Mouse (Mus musculus) intestine, postnatal 0 days (tissue): ENCODE data around the gene Egln2. TPM values are rescaled to one million over a fixed set of nuclear protein-coding genes. Genes with fewer than 3 reads are reported as not detected.

ENCODE experiments used
- ATAC-seq: fragments of 200-750 bp; cut with Nextera tagmentation; 2 replicates; pipeline ENCODE4 v1.8.0; 2017; ENCODE audit warnings: mild to moderate bottlenecking, moderate TSS enrichment, moderate library complexity
- H3K27ac ChIP-seq: fragments of 300-500 bp; sonication (generic); 2 replicates; pipeline ENCODE4 v1.5.1; 2014; ENCODE audit warnings: mild to moderate bottlenecking, low read depth, low read length, moderate library complexity
- H3K27me3 ChIP-seq: fragments of 300-500 bp; sonication (generic); replicated peaks from 2 replicates; pipeline ENCODE4 v1.6.1; 2014; ENCODE audit warnings: low read length, mixed read lengths; ENCODE audit not compliant: control insufficient read depth, insufficient read depth
- H3K36me3 ChIP-seq: fragments of 300-500 bp; sonication (generic); 2 replicates; pipeline ENCODE4 v1.6.1; 2014; ENCODE audit warnings: mild to moderate bottlenecking, moderate library complexity; ENCODE audit not compliant: control insufficient read depth, insufficient read depth
- H3K4me1 ChIP-seq: fragments of 300-500 bp; sonication (generic); replicated peaks from 2 replicates; pipeline ENCODE4 v1.6.1; 2014; ENCODE audit warnings: antibody characterized with exemption, low read length, mixed read lengths; ENCODE audit not compliant: control insufficient read depth, insufficient read depth
- H3K4me2 ChIP-seq: fragments of 300-500 bp; sonication (generic); replicated peaks from 2 replicates; pipeline ENCODE4 v1.6.1; 2014; ENCODE audit warnings: low read depth, mild to moderate bottlenecking, moderate library complexity
- H3K4me3 ChIP-seq: fragments of 300-500 bp; sonication (generic); 2 replicates; pipeline ENCODE4 v1.5.1; 2014; ENCODE audit warnings: low read depth, low read length
- H3K9ac ChIP-seq: fragments of 300-500 bp; sonication (generic); 2 replicates; pipeline ENCODE4 v1.6.1; 2014; ENCODE audit warnings: mild to moderate bottlenecking, low read depth, low read length
- H3K9me3 ChIP-seq: fragments of 300-500 bp; sonication (generic); 2 replicates; pipeline ENCODE4 v1.6.1; 2016; ENCODE audit warnings: mixed run types; ENCODE audit not compliant: control insufficient read depth
- CTCF ChIP-seq: sonication (generic); IDR thresholded peaks from 2 replicates; pipeline ENCODE4 v1.5.1; 2016; ENCODE audit warnings: low read depth, mild to moderate bottlenecking, control low read depth, antibody characterized with exemption, moderate library complexity
- WGBS: fragments of 180-500 bp; shearing (Covaris S2); extraction: QIAGEN DNeasy Blood & Tissue Kit; methylation state at CpG from one replicate; pipeline ENCODE4 v1.1.7; 2014; 5-methylcytosine and 5-hydroxymethylcytosine counted together
- polyA plus RNA-seq: library from polyadenylated mRNA; unstranded; fragments of >200 nt; fragmentation: Nextera tagmentation; extraction: Ambion mirVana; gene quantifications from 2 replicates; pipeline ENCODE4 v1.2.1, GENCODE M21; 2015

The Egln2 gene
- polyA plus RNA-seq, 1 experiment from 2014 or later: 64.0 TPM

GRCm38 (mm10) chr7:27167475-27168094 lies 983 bp upstream of the Egln2 start:
- Histone ChIP-seq H3K4me2 (peak overlapping the region; percentile 77), H3K9me3 (no peaks in the 10 kb centered on the region), H3K27me3 (no peaks in the 10 kb centered on the region), H3K9ac (peak overlapping the region; percentile 86), H3K4me3 (peak overlapping the region; percentile 75), H3K27ac (peak overlapping the region; percentile 99), H3K36me3 (peaks cover 36% of the 10 kb centered on the region), H3K4me1 (peaks cover 10% of the 10 kb centered on the region)
- WGBS: 71% methylated on average over 11 of the region's 11 CpGs
- no peak for ATAC-seq
- TF ChIP-seq CTCF: no peak

DNA sequence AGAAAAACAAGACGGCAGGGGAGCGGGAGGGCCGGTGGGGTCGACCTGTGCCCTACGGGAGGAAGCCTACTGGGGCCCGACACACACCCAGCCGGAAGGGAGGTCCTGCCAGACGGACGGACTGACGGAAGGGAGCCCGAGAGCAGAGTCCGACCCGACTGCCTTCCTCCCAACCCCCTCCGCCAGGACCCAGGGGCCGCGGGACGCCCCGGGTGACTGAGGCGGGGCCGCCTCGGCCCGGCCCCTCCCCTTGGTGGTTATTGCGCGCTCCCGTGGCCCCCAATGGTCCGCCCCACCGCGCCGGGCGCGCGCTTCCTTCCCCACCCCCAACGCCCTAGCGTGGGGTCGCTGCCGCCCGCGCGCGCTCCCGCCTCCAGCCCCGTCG lies 381 bp downstream of the Egln2 start:
- Histone ChIP-seq H3K9me3 (no peaks in the 10 kb centered on the region), H3K27me3 (no peaks in the 10 kb centered on the region), H3K36me3 (peaks cover 25% of the 10 kb centered on the region; the same call in 1 of the 2 replicates), H3K4me1 (peaks cover 10% of the 10 kb centered on the region), H3K4me3 (peak overlapping the region; percentile 75), H3K27ac (peak overlapping the region; percentile 99), H3K9ac (peak overlapping the region; percentile 86), H3K4me2 (peak overlapping the region; percentile 77)
- peak; percentile 86 for ATAC-seq
- no peak for TF ChIP-seq CTCF
- WGBS: 1% methylated on average over 29 of the region's 43 CpGs

- ATAC-seq: no peak
- TF ChIP-seq CTCF: no peak
These were observed 906 bp downstream of the Egln2 start for GRCm38 (mm10) chr7:27165696-27166095.

DNA sequence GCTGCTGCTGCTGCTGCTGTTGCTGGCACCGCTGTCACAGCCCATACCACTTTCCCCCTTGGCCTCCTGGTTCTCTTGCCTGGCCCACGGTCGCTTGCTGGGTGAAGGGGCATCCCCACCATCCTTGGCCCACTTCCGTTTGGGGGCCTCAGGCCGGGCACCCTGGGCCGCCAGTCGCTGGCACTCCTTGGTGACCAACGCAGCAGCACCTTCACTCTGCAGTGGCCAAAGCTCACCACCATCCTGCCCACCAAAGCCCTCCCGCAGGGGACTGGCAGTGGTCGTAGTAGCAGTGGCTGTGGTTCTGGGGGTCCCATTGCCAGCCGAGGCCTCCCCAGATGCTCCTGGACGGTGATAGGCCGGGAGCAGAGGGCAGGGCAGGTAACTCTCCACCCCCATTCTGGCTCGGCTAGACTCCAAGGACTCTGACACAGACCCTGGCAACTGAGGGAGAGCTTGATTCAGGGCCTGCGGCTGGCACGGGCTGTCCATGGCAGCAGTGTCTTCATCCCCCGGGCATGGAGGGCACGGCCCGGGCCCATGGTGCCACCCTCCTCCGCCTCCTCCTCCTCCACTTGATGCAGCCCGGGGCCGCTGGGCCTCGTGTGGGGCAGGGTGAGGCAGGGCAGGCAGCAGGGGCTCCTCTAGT lies 1.5 kb downstream of the Egln2 start:
- H3K36me3 ChIP-seq: peaks cover 18% of the 10 kb centered on the region; the same call in 1 of the 2 replicates
- WGBS: 56% methylated on average over 23 of the region's 23 CpGs
- TF ChIP-seq CTCF: no peak
- H3K9me3 ChIP-seq: no peaks in the 10 kb centered on the region
- peak overlapping the region; percentile 77 for H3K4me2 ChIP-seq
- H3K9ac ChIP-seq: peak overlapping the region; percentile 86
- peak overlapping the region; percentile 99; the same call in 1 of the 2 replicates for H3K27ac ChIP-seq
- ATAC-seq: no peak
- peak overlapping the region; percentile 75 for H3K4me3 ChIP-seq
- no peaks in the 10 kb centered on the region for H3K27me3 ChIP-seq
- peaks cover 14% of the 10 kb centered on the region for H3K4me1 ChIP-seq

More at GRCm38 (mm10) chr7:27165696-27166095, 906 bp downstream of the Egln2 start:
- 1% methylated on average over 8 of the region's 8 CpGs for WGBS
- peaks cover 10% of the 10 kb centered on the region for H3K4me1 ChIP-seq
- peak overlapping the region; percentile 77 for H3K4me2 ChIP-seq
- no peaks in the 10 kb centered on the region for H3K9me3 ChIP-seq
- peak overlapping the region; percentile 99 for H3K27ac ChIP-seq
- peaks cover 19% of the 10 kb centered on the region; the same call in 1 of the 2 replicates for H3K36me3 ChIP-seq
- H3K9ac ChIP-seq: peak overlapping the region; percentile 86
- H3K4me3 ChIP-seq: peak overlapping the region; percentile 75
- no peaks in the 10 kb centered on the region for H3K27me3 ChIP-seq

DNA sequence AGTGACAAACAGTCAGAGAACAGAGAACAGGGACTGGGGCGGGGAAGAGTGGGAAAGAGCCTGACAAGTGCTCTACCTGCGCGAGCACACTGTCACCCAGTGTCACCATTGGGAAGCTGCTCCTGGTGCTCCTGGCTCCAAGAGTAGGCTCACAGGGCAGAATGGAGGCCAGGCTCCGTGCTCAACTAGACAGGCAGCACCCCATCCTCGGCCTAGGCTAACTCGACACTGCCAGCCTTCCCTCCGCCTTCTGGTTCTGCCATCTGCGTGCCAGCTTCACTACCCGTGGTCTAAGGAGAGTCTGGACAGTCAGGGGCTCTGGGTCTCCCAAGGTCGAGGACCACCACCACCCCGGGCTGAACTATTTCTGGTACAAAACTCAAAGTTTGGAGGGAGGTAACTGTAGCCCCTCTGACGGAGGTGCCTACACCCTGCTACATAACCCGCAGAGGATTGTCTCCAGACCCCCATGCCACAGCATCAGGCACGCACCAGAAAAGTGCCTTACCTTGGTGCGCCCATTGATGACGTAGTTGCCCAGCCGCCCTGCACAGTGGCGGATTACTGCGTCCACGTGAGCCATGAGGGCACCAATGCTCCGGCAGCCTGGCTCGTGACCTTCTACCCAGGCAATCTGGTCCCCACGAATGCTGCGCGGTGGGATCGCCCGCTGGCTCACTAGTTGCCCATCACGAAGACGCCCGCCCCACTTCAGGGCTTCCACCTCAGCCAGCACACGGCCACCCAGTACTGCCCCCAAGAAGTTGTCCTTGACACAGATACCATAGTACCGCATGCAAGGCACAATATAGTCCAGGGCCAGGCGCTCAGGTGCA lies 2.3 kb downstream of the Egln2 start:
- H3K9ac ChIP-seq: peak overlapping the region; percentile 86; the same call in 1 of the 2 replicates
- no peak overlapping the region; the same call in 1 of the 2 replicates for H3K27ac ChIP-seq
- TF ChIP-seq CTCF: no peak
- no peaks in the 10 kb centered on the region for H3K9me3 ChIP-seq
- no peaks in the 10 kb centered on the region for H3K27me3 ChIP-seq
- H3K4me3 ChIP-seq: no peak overlapping the region
- peaks cover 26% of the 10 kb centered on the region for H3K36me3 ChIP-seq
- ATAC-seq: no peak
- WGBS: 75% methylated on average over 33 of the region's 33 CpGs
- H3K4me1 ChIP-seq: peaks cover 15% of the 10 kb centered on the region
- H3K4me2 ChIP-seq: peak overlapping the region; percentile 77

- peaks cover 15% of the 10 kb centered on the region for H3K4me1 ChIP-seq
- H3K9me3 ChIP-seq: no peaks in the 10 kb centered on the region
- H3K4me2 ChIP-seq: peak overlapping the region; percentile 77; the same call in 1 of the 2 replicates
- ATAC-seq: no peak
- H3K9ac ChIP-seq: no peak overlapping the region
- H3K4me3 ChIP-seq: no peak overlapping the region
- no peak for TF ChIP-seq CTCF
- 66% methylated on average over 5 of the region's 5 CpGs for WGBS
- H3K27ac ChIP-seq: no peak overlapping the region; the same call in 1 of the 2 replicates
- H3K36me3 ChIP-seq: peaks cover 35% of the 10 kb centered on the region
- H3K27me3 ChIP-seq: no peaks in the 10 kb centered on the region
These were observed 3.2 kb downstream of the Egln2 start for GRCm38 (mm10) chr7:27163450-27163805.
